Mouse (Mus musculus): ENCODE data around the gene Aff1. TPM values are rescaled to one million over a fixed set of nuclear protein-coding genes. Genes with fewer than 3 reads are reported as not detected.
A peak's percentile ranks its signal among the peaks of the same experiment; 100 is the strongest.

The Aff1 gene
- total RNA-seq, 4 experiments from 2014 or later: 33.8 to 47.9 (median 40.8) TPM

GRCm38 (mm10) chr5:103747098-103747497, 54.9 kb downstream of the Aff1 start:
- DNase-seq (ENCODE audit: low spot score in 2 of 2): no peak

- no peak for DNase-seq (ENCODE audit: low spot score in 2 of 2)
These were observed 56.2 kb downstream of the Aff1 start for GRCm38 (mm10) chr5:103748343-103748742.

GRCm38 (mm10) chr5:103749465-103750285, 57.5 kb downstream of the Aff1 start:
- no peak for DNase-seq (ENCODE audit: low spot score in 2 of 2)

- DNase-seq (ENCODE audit: low spot score in 2 of 2): no peak
These were observed 60.7 kb downstream of the Aff1 start for GRCm38 (mm10) chr5:103752665-103753510.

GRCm38 (mm10) chr5:103753511-103754329, 61.5 kb downstream of the Aff1 start:
- DNase-seq (ENCODE audit: low spot score in 2 of 2): peak; percentile 77

GRCm38 (mm10) chr5:103754330-103755134, 62.4 kb downstream of the Aff1 start:
- peak; percentile 21 to 39 for DNase-seq (ENCODE audit: low spot score in 2 of 2)

- DNase-seq (ENCODE audit: low spot score in 2 of 2): no peak
These were observed 62.9 kb downstream of the Aff1 start for GRCm38 (mm10) chr5:103755135-103755487.

- DNase-seq (ENCODE audit: low spot score in 2 of 2): no peak
These were observed 64.1 kb downstream of the Aff1 start for GRCm38 (mm10) chr5:103756231-103756714.

GRCm38 (mm10) chr5:103758491-103758890, 66.3 kb downstream of the Aff1 start:
- no peak for DNase-seq (ENCODE audit: low spot score in 2 of 2)

- no peak for DNase-seq (ENCODE audit: low spot score in 2 of 2)
These were observed 67.6 kb downstream of the Aff1 start for GRCm38 (mm10) chr5:103759489-103760424.

- DNase-seq (ENCODE audit: low spot score in 2 of 2): no peak
These were observed 68.4 kb downstream of the Aff1 start for GRCm38 (mm10) chr5:103760425-103761131.

GRCm38 (mm10) chr5:103761754-103762153, 69.6 kb downstream of the Aff1 start:
- DNase-seq (ENCODE audit: low spot score in 2 of 2): no peak

- no peak for DNase-seq (ENCODE audit: low spot score in 2 of 2)
These were observed 70.7 kb downstream of the Aff1 start for GRCm38 (mm10) chr5:103762850-103763254.

- no peak for DNase-seq (ENCODE audit: low spot score in 2 of 2)
These were observed 73.2 kb downstream of the Aff1 start for GRCm38 (mm10) chr5:103765356-103765755.

- DNase-seq (ENCODE audit: low spot score in 2 of 2): no peak
These were observed 73.7 kb downstream of the Aff1 start for GRCm38 (mm10) chr5:103765758-103766431.

- DNase-seq (ENCODE audit: low spot score in 2 of 2): no peak
These were observed 74.2 kb downstream of the Aff1 start for GRCm38 (mm10) chr5:103766432-103766815.

GRCm38 (mm10) chr5:103768961-103769360, 76.8 kb downstream of the Aff1 start:
- DNase-seq (ENCODE audit: low spot score in 2 of 2): no peak

- no peak for DNase-seq (ENCODE audit: low spot score in 2 of 2)
These were observed 77.5 kb downstream of the Aff1 start for GRCm38 (mm10) chr5:103769701-103770100.
